Mouse (Mus musculus) neural tube, embryonic 11.5 days (tissue): ENCODE data around the gene Osbpl3. TPM values are rescaled to one million over a fixed set of nuclear protein-coding genes. Genes with fewer than 3 reads are reported as not detected.

ENCODE experiments used
- polyA plus RNA-seq: library from polyadenylated mRNA; unstranded; fragments of >200 nt; fragmentation: Nextera tagmentation; extraction: Ambion mirVana; gene quantifications from 2 replicates; pipeline ENCODE4 v1.2.1, GENCODE M21; 2014

Osbpl3 gene
- polyA plus RNA-seq, 1 experiment from 2014 or later: 5.0 TPM

Other genes with a start within 250 kb of the Osbpl3 start
- gene Gsdme, start 192.3 kb downstream of the Osbpl3 start, polyA plus RNA-seq: 50.7 and 53.7 TPM in 2 replicates
- gene Cycs, start 110.3 kb upstream of the Osbpl3 start, polyA plus RNA-seq: 71.7 and 72.1 TPM in 2 replicates
- 0.42 and 1.0 TPM in 2 replicates for gene 4921507P07Rik, start 140.4 kb upstream of the Osbpl3 start, polyA plus RNA-seq
- gene Npvf, start 198.2 kb upstream of the Osbpl3 start, polyA plus RNA-seq: not detected in 2 replicates